Mouse (Mus musculus): ENCODE results near the gene Prkce.

GRCm38 (mm10) chr17:86338328-86338727, 170.7 kb downstream of the Prkce start:
- TF ChIP-seq POLR2A (IDR thresholded peaks at IDR 0.05; ENCODE audit: low read depth, low read length) (no peak), CTCF (IDR thresholded peaks at IDR 0.05; ENCODE audit: borderline replicate concordance, insufficient read depth, low read length) (no peak)
